Mouse (Mus musculus) G1E (cell line): ENCODE results near the gene Bpifb9b.
"Not testable (repeated sequence)": the region's sequence is repeated elsewhere in the genome, so short reads cannot be mapped to it uniquely, and the experiment has no call there.

Experiments
- CTCF ChIP-seq: IDR thresholded peaks from 2 replicates; pipeline ENCODE4 v1.5.1; 2012; ENCODE audit warnings: low read depth, low read length, inconsistent platforms, mixed read lengths
- GATA1 ChIP-seq: IDR thresholded peaks from 2 replicates; pipeline ENCODE4 v1.6.1; 2012; ENCODE audit warnings: borderline replicate concordance, low read length, inconsistent platforms, mixed read lengths

- 0 out of 2 replicates have a peak, but pooled peaks have one; percentile 17 for TF ChIP-seq CTCF
- TF ChIP-seq GATA1: not testable (repeated sequence)
Measured at GRCm38 (mm10) chr2:154294746-154295145, 12.3 kb upstream of the Bpifb9b start.
